Mouse (Mus musculus): Measurements from ENCODE around the gene Stab1. TPM values are rescaled to one million over a fixed set of nuclear protein-coding genes. Genes with fewer than 3 reads are reported as not detected.

Stab1 gene
- total and polyA plus RNA-seq, 3 experiments: 0.44 TPM; not detected in 2

DNA sequence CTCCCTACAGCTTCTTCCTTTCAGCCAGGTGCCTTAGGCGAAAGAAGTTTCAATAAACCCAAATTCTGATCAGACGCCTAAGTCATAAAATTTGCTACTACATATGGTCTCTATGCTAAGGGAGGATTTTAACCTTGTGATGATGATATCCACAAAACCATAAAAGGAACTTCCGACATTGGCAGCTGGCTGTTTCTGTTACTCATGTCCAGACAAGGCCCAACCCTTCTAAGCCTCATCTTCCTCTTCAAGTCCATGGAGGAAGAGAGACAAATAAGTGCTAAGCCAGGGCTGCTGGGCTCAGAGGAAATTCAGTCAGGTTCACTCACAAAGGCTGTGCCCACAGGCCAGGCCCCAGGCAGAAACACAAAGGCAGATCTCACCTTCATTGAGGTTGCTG lies 20.9 kb upstream of the Stab1 start:
- Histone ChIP-seq H3K4me1 (ENCODE audit: insufficient read depth, low read depth, low read length) (peaks cover 6% of the 10 kb centered on the region), H3K9me3 (replicated peaks) (no peaks in the 10 kb centered on the region), H3K27me3 (ENCODE audit: insufficient read depth, low read length) (no peaks in the 10 kb centered on the region), H3K4me3 (ENCODE audit: low read depth, low read length) (no peak overlapping the region), H3K36me3 (replicated peaks) (peaks cover 98% of the 10 kb centered on the region)
- ATAC-seq (ENCODE audit: extremely low read depth, insufficient number of reproducible peaks, low FRiP score, poor library complexity, severe bottlenecking) (no peak), DNase-seq (ENCODE audit: low spot score) (no peak)
- no peak for TF ChIP-seq POLR2AphosphoS5 (IDR thresholded peaks at IDR 0.05; ENCODE audit: insufficient replicate concordance, low read depth, low read length)
- no peak for TF ChIP-seq TAL1 (conservative IDR thresholded peaks at IDR 0.05; ENCODE audit: low read depth, low read length)
- TF ChIP-seq CTCF (IDR thresholded peaks at IDR 0.05; ENCODE audit: low read depth, low read length): no peak
- no peak for TF ChIP-seq GATA2 (IDR thresholded peaks at IDR 0.05; ENCODE audit: borderline replicate concordance, low read depth, low read length)
- no peak for TF ChIP-seq GATA1 (IDR thresholded peaks at IDR 0.05; ENCODE audit: borderline replicate concordance, low read length)

DNA sequence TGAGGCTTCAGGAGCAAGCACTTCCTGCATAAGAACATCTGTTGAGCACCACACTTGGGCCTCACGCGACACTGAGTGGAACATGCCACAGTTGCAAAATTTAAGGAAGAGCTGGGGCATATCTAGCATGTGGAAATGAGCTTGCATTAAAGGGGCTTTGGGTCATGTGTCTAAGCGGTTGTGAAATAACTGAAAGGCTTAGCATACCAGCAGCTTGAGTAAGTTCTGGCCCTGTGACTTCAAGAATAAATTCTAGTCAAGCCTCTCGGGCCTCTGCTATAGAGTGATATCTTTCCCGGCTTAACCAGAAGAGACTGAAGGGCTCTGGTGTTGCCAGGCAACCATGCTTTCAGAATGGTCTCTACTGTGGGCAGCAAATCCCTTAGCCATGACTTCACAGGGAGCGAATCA lies 20.3 kb upstream of the Stab1 start:
- no peak for TF ChIP-seq GATA1 (IDR thresholded peaks at IDR 0.05; ENCODE audit: borderline replicate concordance, low read length)
- TF ChIP-seq POLR2AphosphoS5 (IDR thresholded peaks at IDR 0.05; ENCODE audit: insufficient replicate concordance, low read depth, low read length): no peak
- no peak for TF ChIP-seq TAL1 (conservative IDR thresholded peaks at IDR 0.05; ENCODE audit: low read depth, low read length)
- TF ChIP-seq GATA2 (IDR thresholded peaks at IDR 0.05; ENCODE audit: borderline replicate concordance, low read depth, low read length): no peak
- no peak for TF ChIP-seq CTCF (IDR thresholded peaks at IDR 0.05; ENCODE audit: low read depth, low read length)
- ATAC-seq (ENCODE audit: extremely low read depth, insufficient number of reproducible peaks, low FRiP score, poor library complexity, severe bottlenecking): no peak
- no peaks in the 10 kb centered on the region for H3K27me3 ChIP-seq (ENCODE audit: insufficient read depth, low read length)
- no peak overlapping the region for H3K4me3 ChIP-seq (ENCODE audit: low read depth, low read length)
- no peaks in the 10 kb centered on the region for H3K9me3 ChIP-seq (replicated peaks)
- no peak for DNase-seq (ENCODE audit: low spot score)
- H3K36me3 ChIP-seq (replicated peaks): peaks cover 100% of the 10 kb centered on the region
- H3K4me1 ChIP-seq (ENCODE audit: insufficient read depth, low read depth, low read length): peaks cover 8% of the 10 kb centered on the region

DNA sequence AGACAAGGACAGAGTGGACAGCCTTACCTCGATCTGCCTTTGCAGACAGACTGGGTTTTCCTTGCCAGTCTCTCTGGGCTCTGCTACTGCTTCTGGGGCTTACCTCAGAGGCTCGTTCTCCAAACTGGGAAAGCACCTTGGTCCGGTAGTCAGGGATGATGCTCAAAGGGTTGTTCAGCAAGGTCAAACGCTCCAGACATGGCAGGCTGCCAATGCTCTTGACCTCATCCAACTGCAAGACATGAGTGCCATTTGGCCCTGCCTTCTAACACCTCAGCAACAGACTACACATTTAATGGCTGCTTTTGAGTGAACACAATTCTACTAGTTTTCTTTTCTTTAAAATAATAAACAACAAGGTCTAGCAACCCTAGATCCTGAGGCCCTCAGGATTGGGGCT lies 18.2 kb upstream of the Stab1 start:
- TF ChIP-seq TAL1 (conservative IDR thresholded peaks at IDR 0.05; ENCODE audit: low read depth, low read length) (no peak), GATA2 (IDR thresholded peaks at IDR 0.05; ENCODE audit: borderline replicate concordance, low read depth, low read length) (no peak), GATA1 (IDR thresholded peaks at IDR 0.05; ENCODE audit: borderline replicate concordance, low read length) (no peak), CTCF (IDR thresholded peaks at IDR 0.05; ENCODE audit: low read depth, low read length) (no peak), POLR2AphosphoS5 (IDR thresholded peaks at IDR 0.05; ENCODE audit: insufficient replicate concordance, low read depth, low read length) (no peak)
- DNase-seq (ENCODE audit: low spot score) (no peak), ATAC-seq (ENCODE audit: extremely low read depth, insufficient number of reproducible peaks, low FRiP score, poor library complexity, severe bottlenecking) (no peak)
- no peaks in the 10 kb centered on the region for H3K27me3 ChIP-seq (ENCODE audit: insufficient read depth, low read length)
- no peaks in the 10 kb centered on the region for H3K9me3 ChIP-seq (replicated peaks)
- H3K4me1 ChIP-seq (ENCODE audit: insufficient read depth, low read depth, low read length): peaks cover 8% of the 10 kb centered on the region
- H3K36me3 ChIP-seq (replicated peaks): peaks cover 100% of the 10 kb centered on the region
- H3K4me3 ChIP-seq (ENCODE audit: low read depth, low read length): no peak overlapping the region

DNA sequence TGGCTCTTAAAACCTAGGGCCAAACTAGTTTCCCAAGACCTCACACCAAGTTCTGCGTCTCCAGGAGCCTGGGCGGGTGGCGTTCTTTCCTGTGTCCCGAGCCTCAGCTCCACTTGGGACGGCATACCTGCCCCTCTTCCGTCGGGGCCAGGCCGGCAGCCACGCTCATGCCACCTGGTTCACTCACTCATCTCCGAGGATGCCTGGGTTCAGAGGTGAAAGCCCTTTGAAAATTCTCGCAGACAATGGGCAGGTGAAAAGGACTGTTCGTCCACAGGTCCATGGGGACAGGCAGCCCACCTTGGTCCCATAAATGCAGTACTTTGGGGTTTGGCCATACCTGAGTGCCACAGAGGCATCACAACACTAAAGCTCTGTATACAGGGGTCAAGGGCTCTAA lies 15.8 kb upstream of the Stab1 start:
- Histone ChIP-seq H3K4me1 (ENCODE audit: insufficient read depth, low read depth, low read length) (peaks cover 8% of the 10 kb centered on the region), H3K27me3 (ENCODE audit: insufficient read depth, low read length) (no peaks in the 10 kb centered on the region), H3K9me3 (replicated peaks) (no peaks in the 10 kb centered on the region), H3K4me3 (ENCODE audit: low read depth, low read length) (no peak overlapping the region), H3K36me3 (replicated peaks) (peaks cover 100% of the 10 kb centered on the region)
- DNase-seq (ENCODE audit: low spot score): no peak
- ATAC-seq (ENCODE audit: extremely low read depth, insufficient number of reproducible peaks, low FRiP score, poor library complexity, severe bottlenecking): no peak
- TF ChIP-seq GATA1 (IDR thresholded peaks at IDR 0.05; ENCODE audit: borderline replicate concordance, low read length) (no peak), GATA2 (IDR thresholded peaks at IDR 0.05; ENCODE audit: borderline replicate concordance, low read depth, low read length) (no peak), CTCF (IDR thresholded peaks at IDR 0.05; ENCODE audit: low read depth, low read length) (no peak), TAL1 (conservative IDR thresholded peaks at IDR 0.05; ENCODE audit: low read depth, low read length) (no peak), POLR2AphosphoS5 (IDR thresholded peaks at IDR 0.05; ENCODE audit: insufficient replicate concordance, low read depth, low read length) (no peak)

DNA sequence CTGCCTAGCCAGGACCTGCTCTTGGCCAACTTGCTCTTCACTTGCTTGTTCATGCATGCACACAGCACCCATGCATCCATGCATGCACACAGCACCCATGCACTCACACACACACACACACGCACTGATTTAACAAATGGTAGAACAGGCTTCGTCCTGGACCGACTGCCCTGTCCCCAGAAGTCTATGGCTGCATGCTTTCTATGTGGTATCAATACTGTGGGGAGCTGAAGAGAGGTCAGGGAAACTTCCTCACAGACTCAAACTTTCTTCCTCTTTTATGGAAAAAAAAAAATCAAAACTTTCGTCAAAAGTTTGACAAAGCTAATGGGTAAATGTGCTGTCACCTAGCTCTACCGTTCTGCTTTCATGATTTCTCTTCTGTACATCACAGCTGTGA lies 15.1 kb upstream of the Stab1 start:
- Histone ChIP-seq H3K9me3 (replicated peaks) (no peaks in the 10 kb centered on the region), H3K4me1 (ENCODE audit: insufficient read depth, low read depth, low read length) (peaks cover 8% of the 10 kb centered on the region), H3K4me3 (ENCODE audit: low read depth, low read length) (no peak overlapping the region), H3K36me3 (replicated peaks) (peaks cover 100% of the 10 kb centered on the region), H3K27me3 (ENCODE audit: insufficient read depth, low read length) (no peaks in the 10 kb centered on the region)
- TF ChIP-seq GATA1 (IDR thresholded peaks at IDR 0.05; ENCODE audit: borderline replicate concordance, low read length) (no peak), TAL1 (conservative IDR thresholded peaks at IDR 0.05; ENCODE audit: low read depth, low read length) (no peak), CTCF (IDR thresholded peaks at IDR 0.05; ENCODE audit: low read depth, low read length) (no peak), GATA2 (IDR thresholded peaks at IDR 0.05; ENCODE audit: borderline replicate concordance, low read depth, low read length) (no peak), POLR2AphosphoS5 (IDR thresholded peaks at IDR 0.05; ENCODE audit: insufficient replicate concordance, low read depth, low read length) (no peak)
- DNase-seq (ENCODE audit: low spot score) (no peak), ATAC-seq (ENCODE audit: extremely low read depth, insufficient number of reproducible peaks, low FRiP score, poor library complexity, severe bottlenecking) (no peak)

DNA sequence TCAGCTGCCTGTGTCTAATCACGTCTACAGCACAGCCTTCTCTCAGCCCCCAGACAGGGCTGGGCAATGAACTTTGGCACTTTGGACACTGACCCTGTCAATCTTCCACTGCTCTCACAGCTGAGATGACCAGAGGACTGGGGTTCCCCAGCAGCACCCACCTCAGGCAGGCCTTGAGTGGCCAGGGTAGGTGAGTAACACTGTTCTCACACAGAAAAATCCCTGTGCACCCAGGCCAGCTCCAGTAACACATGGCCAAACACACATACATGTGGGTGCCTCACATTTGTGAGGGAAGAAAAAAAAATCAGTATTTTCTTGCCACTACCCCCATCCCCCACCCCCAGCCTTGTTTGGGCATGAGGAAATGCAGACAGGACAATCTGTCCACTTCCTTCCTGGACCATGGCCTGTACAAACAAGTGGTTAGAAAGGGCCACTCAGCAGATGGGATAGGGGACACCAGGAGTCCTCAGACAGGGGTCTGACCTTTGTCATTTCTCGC lies 14.4 kb upstream of the Stab1 start:
- Histone ChIP-seq H3K27me3 (ENCODE audit: insufficient read depth, low read length) (no peaks in the 10 kb centered on the region), H3K4me1 (ENCODE audit: insufficient read depth, low read depth, low read length) (peaks cover 8% of the 10 kb centered on the region), H3K4me3 (ENCODE audit: low read depth, low read length) (no peak overlapping the region), H3K36me3 (replicated peaks) (peaks cover 98% of the 10 kb centered on the region), H3K9me3 (replicated peaks) (no peaks in the 10 kb centered on the region)
- no peak for TF ChIP-seq CTCF (IDR thresholded peaks at IDR 0.05; ENCODE audit: low read depth, low read length)
- TF ChIP-seq POLR2AphosphoS5 (IDR thresholded peaks at IDR 0.05; ENCODE audit: insufficient replicate concordance, low read depth, low read length): no peak
- TF ChIP-seq TAL1 (conservative IDR thresholded peaks at IDR 0.05; ENCODE audit: low read depth, low read length): no peak
- no peak for TF ChIP-seq GATA1 (IDR thresholded peaks at IDR 0.05; ENCODE audit: borderline replicate concordance, low read length)
- TF ChIP-seq GATA2 (IDR thresholded peaks at IDR 0.05; ENCODE audit: borderline replicate concordance, low read depth, low read length): no peak
- DNase-seq (ENCODE audit: low spot score) (no peak), ATAC-seq (ENCODE audit: extremely low read depth, insufficient number of reproducible peaks, low FRiP score, poor library complexity, severe bottlenecking) (no peak)

All from G1E (cell line).